Mouse (Mus musculus): ENCODE results near the gene Ttc39d. TPM values are rescaled to one million over a fixed set of nuclear protein-coding genes. Genes with fewer than 3 reads are reported as not detected.

The Ttc39d gene
- polyA plus RNA-seq, 1 experiment from 2014 or later = not detected

- WGBS = 46% methylated on average over 13 of the region's 13 CpGs
- peak; percentile 71 for ATAC-seq (replicated peaks; ENCODE audit: low FRiP score)
- DNase-seq (ENCODE audit: low spot score) = no peak
- H3K4me2 ChIP-seq = no peak overlapping the region
- H3K9me3 ChIP-seq (ENCODE audit: control insufficient read depth, low read length) = no peaks in the 10 kb centered on the region
- no peaks in the 10 kb centered on the region for H3K27me3 ChIP-seq (replicated peaks; ENCODE audit: control insufficient read depth, insufficient read depth, low read length)
- no peak overlapping the region for H3K9ac ChIP-seq (ENCODE audit: low read depth, low read length)
- H3K4me3 ChIP-seq (ENCODE audit: low read depth, low read length) = no peak overlapping the region
- peak overlapping the region; percentile 43; the same call in 1 of the 2 replicates for H3K27ac ChIP-seq (ENCODE audit: low read depth, low read length)
- peaks cover 6% of the 10 kb centered on the region; the same call in 1 of the 2 replicates for H3K4me1 ChIP-seq (replicated peaks; ENCODE audit: control insufficient read depth, insufficient read depth, low read length)
- peaks cover 19% of the 10 kb centered on the region for H3K36me3 ChIP-seq (ENCODE audit: control insufficient read depth, insufficient read depth, low read length)
These were observed 47.9 kb downstream of the Ttc39d start for GRCm38 (mm10) chr17:80255208-80255607.

GRCm38 (mm10) chr17:80267065-80267464, 59.8 kb downstream of the Ttc39d start:
- 89% methylated on average over 4 of the region's 4 CpGs for WGBS
- no peak for ATAC-seq (replicated peaks; ENCODE audit: low FRiP score)
- Histone ChIP-seq H3K4me1 (replicated peaks; ENCODE audit: control insufficient read depth, insufficient read depth, low read length) (no peaks in the 10 kb centered on the region), H3K9me3 (ENCODE audit: control insufficient read depth, low read length) (no peaks in the 10 kb centered on the region), H3K9ac (ENCODE audit: low read depth, low read length) (no peak overlapping the region), H3K36me3 (ENCODE audit: control insufficient read depth, insufficient read depth, low read length) (peaks cover 23% of the 10 kb centered on the region; the same call in 1 of the 2 replicates), H3K27ac (ENCODE audit: low read depth, low read length) (no peak overlapping the region), H3K4me2 (no peak overlapping the region), H3K4me3 (ENCODE audit: low read depth, low read length) (no peak overlapping the region), H3K27me3 (replicated peaks; ENCODE audit: control insufficient read depth, insufficient read depth, low read length) (no peaks in the 10 kb centered on the region)
- DNase-seq (ENCODE audit: low spot score) = no peak

Other genes starting within 250 kb of the Ttc39d start
- 57.2 and 65.9 TPM in 2 replicates for gene Hnrnpll, start 145.1 kb upstream of the Ttc39d start, polyA plus RNA-seq (2014; fragmentation: Nextera tagmentation; extraction: Ambion mirVana)
- 16.7 and 18.7 TPM in 2 replicates for gene Galm, start 80.0 kb upstream of the Ttc39d start, polyA plus RNA-seq (2014; fragmentation: Nextera tagmentation; extraction: Ambion mirVana)
- gene Srsf7, start 153 bp upstream of the Ttc39d start, polyA plus RNA-seq (2014; fragmentation: Nextera tagmentation; extraction: Ambion mirVana) = 649 and 673 TPM in 2 replicates
- gene Gemin6, start 17.0 kb downstream of the Ttc39d start, polyA plus RNA-seq (2014; fragmentation: Nextera tagmentation; extraction: Ambion mirVana) = 71.9 and 75.9 TPM in 2 replicates
- 18.6 and 20.1 TPM in 2 replicates for gene Morn2, start 82.7 kb downstream of the Ttc39d start, polyA plus RNA-seq (2014; fragmentation: Nextera tagmentation; extraction: Ambion mirVana)
- 9.3 and 11.6 TPM in 2 replicates for gene Dhx57, start 83.0 kb downstream of the Ttc39d start, polyA plus RNA-seq (2014; fragmentation: Nextera tagmentation; extraction: Ambion mirVana)
- gene Arhgef33, start 99.9 kb downstream of the Ttc39d start, polyA plus RNA-seq (2014; fragmentation: Nextera tagmentation; extraction: Ambion mirVana) = 0.45 and 0.49 TPM in 2 replicates
- gene Gm10190, start 166.1 kb downstream of the Ttc39d start, polyA plus RNA-seq (2014; fragmentation: Nextera tagmentation; extraction: Ambion mirVana) = not detected in 2 replicates

Measured in liver, embryonic 11.5 days (tissue).